ENCODE assay signal across 8 mouse cellular contexts in the genomic region with DNA sequence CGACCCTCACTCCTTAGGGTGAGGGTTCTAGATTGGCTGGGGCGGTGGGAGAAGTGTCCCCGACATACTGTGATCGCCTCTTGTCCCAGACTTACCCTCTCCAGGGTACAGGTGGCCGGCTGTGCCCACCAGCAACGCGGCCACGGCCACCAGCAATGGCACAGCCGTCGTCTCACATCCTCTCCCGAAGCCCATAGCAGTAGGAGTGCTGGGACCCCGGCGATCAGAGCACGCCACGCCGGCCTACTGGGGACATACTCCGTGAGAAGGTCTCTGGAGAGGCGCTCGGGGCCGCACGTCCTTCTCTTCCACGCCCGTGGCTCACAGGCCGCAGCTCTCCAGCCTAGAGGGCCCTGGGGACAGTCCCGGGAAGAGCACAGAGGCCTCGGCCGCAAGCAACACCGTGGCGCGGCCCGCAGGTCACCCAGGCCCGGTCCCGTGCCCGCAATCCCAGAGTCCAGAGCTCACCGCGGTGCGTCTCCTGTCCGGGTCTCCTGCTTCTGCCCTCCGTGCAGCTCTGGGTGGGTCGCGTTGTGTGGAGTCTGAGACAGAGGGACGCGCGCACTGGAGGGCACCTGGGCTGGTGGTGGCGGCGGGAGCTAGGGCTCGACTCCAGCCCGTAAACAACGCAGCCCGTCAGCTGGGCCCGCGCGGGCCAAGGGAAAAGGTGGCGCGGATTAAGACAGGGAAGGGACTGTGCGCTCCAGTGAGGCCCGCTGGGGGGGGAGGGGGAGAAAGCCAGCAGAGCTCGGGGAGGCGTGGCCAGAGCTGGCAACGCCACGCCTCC. TPM values are rescaled to one million over a fixed set of nuclear protein-coding genes. Genes with fewer than 3 reads are reported as not detected.
A peak's percentile ranks its signal among the peaks of the same experiment; 100 is the strongest.
DNase-seq lines count a peak whose midpoint lies in the region; ATAC-seq lines count a peak whose summit lies in the region.

A gene (minus strand): TSS at position 684 of the 787 bp plus-strand sequence.

- intact Hi-C loops in left cerebral cortex, postnatal 4 days (cut with DNase I) = loop anchor here (2.0 kb wide), 1 partner anchor 58 kb away; no protein-coding TSS in a partner anchor

- H3K4me1 ChIP-seq in embryonic facial prominence, embryonic 12.5 days = peaks cover 13% of the 10 kb centered on the region
- H3K4me1 ChIP-seq in midbrain, embryonic 11.5 days (ENCODE audit: control insufficient read depth, insufficient read depth, low read length) = peaks cover 11% of the 10 kb centered on the region

- under 1% methylated on average over 53 of the region's 61 CpGs for WGBS in embryonic facial prominence, embryonic 12.5 days
- WGBS in midbrain, embryonic 11.5 days = under 1% methylated on average over 58 of the region's 61 CpGs

- H3K27me3 ChIP-seq in embryonic facial prominence, embryonic 12.5 days = no peaks in the 10 kb centered on the region
- no peaks in the 10 kb centered on the region; the same call in 1 of the 2 replicates for H3K27me3 ChIP-seq in midbrain, embryonic 11.5 days (ENCODE audit: control insufficient read depth, insufficient read depth, low read length)

- ATAC-seq in embryonic facial prominence, embryonic 12.5 days (ENCODE audit: insufficient number of reproducible peaks, insufficient read depth, low FRiP score, low TSS enrichment) = peak; percentile 90
- ATAC-seq in midbrain, embryonic 11.5 days (ENCODE audit: low FRiP score) = peak; percentile 97

- peak within 1 kb of the TSS; percentile 80 for H3K4me3 ChIP-seq in embryonic facial prominence, embryonic 12.5 days
- H3K4me3 ChIP-seq in midbrain, embryonic 11.5 days (ENCODE audit: low read depth, low read length) = peak within 1 kb of the TSS; percentile 84

- H3K9ac ChIP-seq in embryonic facial prominence, embryonic 12.5 days = peak within 1 kb of the TSS; percentile 90
- H3K9ac ChIP-seq in midbrain, embryonic 11.5 days (ENCODE audit: low read length) = peak within 1 kb of the TSS; percentile 92

- peak within 1 kb of the TSS; percentile 80 for H3K4me2 ChIP-seq in embryonic facial prominence, embryonic 12.5 days (replicated peaks)
- H3K4me2 ChIP-seq in midbrain, embryonic 11.5 days = peak within 1 kb of the TSS; percentile 62

- peak within 1 kb of the TSS; percentile 67; the same call in 1 of the 2 replicates for H3K27ac ChIP-seq in embryonic facial prominence, embryonic 12.5 days
- no peak within 1 kb of the TSS for H3K27ac ChIP-seq in midbrain, embryonic 11.5 days (ENCODE audit: low read depth, low read length)

- peak; percentile 97 to 98 for DNase-seq in adrenal gland, postnatal 36 days
- peak; percentile 99 for DNase-seq in heart, adult 11 months
- peak; percentile 93 for DNase-seq in kidney, adult 11 months
- DNase-seq in left cerebral cortex, postnatal 4 days = peak; percentile 94
- DNase-seq in midbrain, embryonic 11.5 days (ENCODE audit: low spot score, missing footprints) = peak; percentile 99
- peak; percentile 94 for DNase-seq in right cerebral cortex, postnatal 4 days
- DNase-seq in yolk sac, embryonic 10.5 days (ENCODE audit: low spot score) = peak; percentile 95

- no peaks in the 10 kb centered on the region for H3K36me3 ChIP-seq in embryonic facial prominence, embryonic 12.5 days
- no peaks in the 10 kb centered on the region for H3K36me3 ChIP-seq in midbrain, embryonic 11.5 days (ENCODE audit: control insufficient read depth, insufficient read depth, low read length)

- no peaks in the 10 kb centered on the region for H3K9me3 ChIP-seq in embryonic facial prominence, embryonic 12.5 days
- no peaks in the 10 kb centered on the region for H3K9me3 ChIP-seq in midbrain, embryonic 11.5 days (ENCODE audit: control insufficient read depth, low read length)

RNA-seq across cellular contexts. Expression of the gene that starts here (rescaled TPM):
- total RNA-seq in adrenal gland, postnatal 36 days (2021) = 100 to 1,000 TPM; 134 to 182 TPM
- 38.1 and 39.6 TPM in 2 replicates for polyA plus RNA-seq in embryonic facial prominence, embryonic 12.5 days (2016; fragmentation: Nextera tagmentation; extraction: Ambion mirVana)
- 10 to 100 TPM; 59.8 to 61.2 TPM for total RNA-seq in left cerebral cortex, postnatal 4 days (2021)
- polyA plus RNA-seq in midbrain, embryonic 11.5 days (2014; fragmentation: Nextera tagmentation; extraction: Ambion mirVana) = 31.5 and 31.7 TPM in 2 replicates
